Mouse (Mus musculus): ENCODE measurements around the gene Lrrc8e.
A peak's percentile ranks its signal among the peaks of the same experiment; 100 is the strongest.

Gene Lrrc8e

DNA sequence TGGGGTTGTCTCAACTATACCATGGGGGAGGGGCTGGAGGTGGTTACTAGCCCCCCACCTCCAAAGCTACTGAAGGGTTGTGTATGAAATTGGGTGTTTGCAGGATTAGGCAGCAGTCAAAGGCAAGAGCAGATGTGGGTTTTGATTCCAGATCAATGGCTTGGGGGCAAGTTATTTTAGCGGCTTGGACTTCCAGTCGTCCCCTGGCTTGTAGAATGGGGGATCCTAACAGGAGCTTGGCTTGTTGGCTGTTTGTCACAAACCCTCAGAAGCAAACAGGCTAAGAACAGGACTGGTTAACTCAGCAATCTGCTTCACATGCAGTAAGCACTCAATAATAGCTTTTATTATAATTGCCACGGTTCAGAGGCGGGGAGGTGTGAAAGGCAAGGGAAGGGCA is 30.7 kb downstream of the Lrrc8e start:
- no peak for DNase-seq (ENCODE audit: low spot score)

DNA sequence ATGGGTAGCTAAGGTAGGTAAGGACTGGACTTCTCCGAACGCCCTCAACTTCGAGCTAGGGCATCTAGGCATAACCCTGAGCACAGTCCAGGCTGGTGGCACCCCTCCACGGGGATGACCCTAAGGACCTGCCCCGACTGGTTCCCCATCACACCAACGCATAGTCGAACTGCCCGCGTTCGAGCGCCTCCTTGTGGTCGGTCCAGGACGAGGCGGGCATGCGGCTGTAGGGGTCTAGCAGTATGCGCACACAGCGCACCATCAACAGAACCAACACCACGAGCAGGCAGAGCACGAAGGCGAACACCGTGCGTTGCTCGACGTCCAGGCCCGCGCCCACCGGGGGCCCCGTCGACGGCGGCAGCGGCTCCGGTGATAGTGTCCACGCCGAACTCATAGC is 31.6 kb downstream of the Lrrc8e start:
- DNase-seq (ENCODE audit: low spot score), result peak; percentile 71

DNA sequence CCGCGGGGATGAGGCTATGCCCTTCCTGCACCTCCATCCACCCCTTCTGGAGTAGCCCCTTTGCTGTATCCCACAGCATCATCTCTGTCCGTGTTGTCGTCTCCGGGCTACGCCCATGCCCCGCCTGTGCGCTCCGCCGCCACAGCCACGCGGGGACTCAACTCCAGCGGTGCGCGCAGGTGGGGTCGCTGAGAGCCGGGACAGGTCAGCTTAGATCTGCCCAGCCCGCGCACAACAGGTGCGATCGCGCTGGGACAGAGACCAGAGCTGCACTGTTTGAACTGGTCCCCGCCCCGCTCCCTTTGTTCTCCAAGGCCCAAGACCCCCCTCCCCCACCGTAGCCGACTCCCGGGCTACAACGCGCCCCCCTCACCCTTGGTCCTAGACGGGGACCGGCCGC is 32.1 kb downstream of the Lrrc8e start:
- DNase-seq (ENCODE audit: low spot score), result peak; percentile 39

DNA sequence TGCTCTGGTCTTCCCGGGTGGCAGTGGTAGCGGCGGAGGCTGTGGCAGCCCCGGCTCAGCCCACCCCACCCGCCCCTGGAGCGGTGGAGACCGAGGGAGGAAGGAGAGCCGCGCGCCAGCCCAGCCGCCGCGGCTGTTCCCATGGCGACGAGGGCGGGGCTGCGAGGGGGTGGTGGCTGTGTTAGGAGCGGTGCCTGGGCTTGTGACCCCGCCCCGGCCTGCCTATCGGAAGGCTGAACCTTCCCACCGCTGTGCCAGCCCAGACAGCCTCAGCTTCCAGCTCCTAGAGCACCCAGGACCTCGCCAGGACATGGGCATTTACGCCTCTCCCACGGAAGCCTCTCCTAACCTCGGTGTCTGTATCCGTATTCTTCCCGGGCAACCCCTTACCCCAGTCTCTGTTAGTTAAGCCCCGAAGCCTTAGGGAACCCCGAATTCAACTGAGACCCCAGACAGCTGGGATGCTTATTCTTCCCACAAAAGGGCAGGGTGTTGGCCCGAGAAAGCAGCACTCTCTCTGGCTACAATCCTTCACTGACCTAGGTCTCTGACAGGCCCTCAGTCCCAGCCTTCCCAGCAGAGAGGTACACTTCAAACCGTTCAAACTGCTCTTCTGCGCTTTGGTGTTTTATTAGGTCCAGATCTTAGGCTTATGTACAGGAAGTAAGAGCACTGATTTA is 32.6 kb downstream of the Lrrc8e start, which contains the start of gene Ctxn1:
TSS of gene Ctxn1 (minus strand) at position 150 of the 680 bp plus-strand sequence.
- peak; percentile 94 for DNase-seq (ENCODE audit: low spot score)

DNA sequence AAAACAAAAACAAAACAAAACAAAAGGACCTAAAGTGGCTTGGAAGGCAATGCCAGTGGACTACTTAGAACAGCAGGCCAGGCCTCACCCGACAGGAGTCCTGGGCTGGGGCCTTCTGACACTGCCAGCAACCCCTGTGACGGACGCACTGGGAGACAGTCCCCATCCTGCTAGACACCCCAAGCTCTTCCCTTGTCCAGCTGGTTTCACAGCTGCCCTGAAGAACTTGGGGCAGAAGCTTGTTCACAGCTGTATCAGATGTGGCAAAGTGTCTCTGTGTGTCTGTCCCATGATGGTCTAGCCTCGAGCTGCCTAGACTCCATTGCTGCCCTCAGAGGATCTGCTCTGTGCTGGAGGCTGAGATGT is 33.2 kb downstream of the Lrrc8e start:
- DNase-seq (ENCODE audit: low spot score), result no peak

DNA sequence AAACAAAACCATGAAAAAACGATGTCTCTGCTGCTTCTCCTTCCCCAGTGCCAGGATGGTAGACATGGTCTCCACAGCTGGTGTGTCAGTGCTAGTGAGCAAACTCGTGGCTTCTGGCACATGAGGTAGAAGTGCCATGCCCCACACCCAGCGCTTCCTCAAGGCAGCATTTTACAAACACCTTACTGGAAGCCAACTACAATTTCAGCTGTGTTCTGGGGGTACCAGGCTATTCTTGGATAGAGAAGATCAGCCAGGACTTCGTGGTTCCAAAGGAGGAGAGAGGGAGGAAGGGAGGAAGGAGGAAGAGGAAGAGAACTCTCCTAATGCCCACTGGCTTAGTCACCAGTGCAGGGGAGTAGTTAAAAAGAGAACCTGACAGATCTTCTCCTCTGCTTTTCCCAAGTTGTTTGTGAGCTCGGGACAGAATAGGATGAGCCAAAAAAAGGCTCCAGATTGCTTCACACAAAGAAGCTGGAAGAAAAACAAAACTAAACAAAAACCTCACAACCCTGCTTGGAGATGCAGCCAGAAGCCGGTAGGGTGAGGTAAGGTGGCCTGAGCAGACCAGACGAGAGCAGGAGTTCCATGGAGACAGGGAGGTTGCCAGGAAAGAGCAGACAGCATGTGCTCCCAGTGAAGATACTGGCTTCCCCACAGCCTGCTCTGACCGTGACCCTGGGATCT is 36.6 kb downstream of the Lrrc8e start:
- no peak for DNase-seq (ENCODE audit: low spot score)

DNA sequence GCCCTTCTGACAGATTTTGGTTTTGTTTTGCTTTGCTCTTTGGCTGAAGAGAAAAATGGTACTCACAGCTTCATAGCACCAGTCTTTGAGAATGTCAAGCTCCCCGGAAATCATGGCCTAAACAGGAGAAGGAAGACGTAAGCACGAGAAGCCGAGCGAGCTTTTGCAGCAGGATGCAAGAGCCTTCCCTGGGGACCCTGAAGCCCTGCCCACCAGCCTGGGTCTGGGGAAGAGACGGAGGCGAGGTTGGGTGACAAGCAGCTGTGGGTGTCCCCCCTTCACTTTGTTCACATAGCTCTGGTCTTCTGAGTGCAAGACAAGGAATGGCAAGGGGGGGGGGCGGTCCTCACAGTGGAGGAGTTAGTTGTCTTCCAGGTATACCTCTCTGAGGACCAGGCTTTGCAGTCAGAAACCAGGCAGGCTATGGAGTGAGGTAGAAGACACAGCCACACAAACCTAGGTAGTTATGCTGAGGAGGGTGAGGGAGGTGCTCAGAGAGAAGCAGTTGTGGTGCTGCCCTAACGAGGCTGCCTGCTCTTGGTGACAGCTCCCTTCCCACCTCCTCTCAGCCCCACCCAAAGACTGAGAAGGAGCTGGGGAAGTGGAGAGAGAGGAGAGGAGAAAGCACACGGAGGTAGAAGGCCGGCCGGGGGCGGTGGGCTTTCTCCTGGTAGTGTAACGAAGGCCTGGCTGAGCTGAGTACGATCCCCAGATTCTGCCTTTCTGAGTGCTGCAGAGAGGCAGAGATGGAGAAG is 38.7 kb downstream of the Lrrc8e start:
- no peak for DNase-seq (ENCODE audit: low spot score)

DNA sequence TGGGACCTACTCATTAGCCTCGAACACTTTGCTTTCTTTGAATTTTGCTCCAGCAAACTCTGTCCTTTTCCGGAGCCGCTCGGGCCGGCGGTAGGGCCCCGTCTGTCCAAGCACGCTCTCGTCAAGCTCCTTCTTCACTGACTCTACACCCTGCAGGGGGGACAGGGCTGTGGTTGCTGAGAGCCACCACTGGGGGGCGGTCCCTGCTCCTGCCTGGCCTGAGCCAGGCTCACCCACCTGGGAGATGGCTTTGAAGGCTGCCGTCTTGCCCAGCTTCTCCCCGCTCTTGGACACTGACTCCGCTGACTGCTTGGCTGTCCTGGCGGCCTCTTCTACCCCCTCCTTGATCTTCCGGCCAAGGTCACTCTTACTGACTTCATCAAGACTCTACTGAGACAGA is 41.0 kb downstream of the Lrrc8e start:
- no peak for DNase-seq (ENCODE audit: low spot score)

DNA sequence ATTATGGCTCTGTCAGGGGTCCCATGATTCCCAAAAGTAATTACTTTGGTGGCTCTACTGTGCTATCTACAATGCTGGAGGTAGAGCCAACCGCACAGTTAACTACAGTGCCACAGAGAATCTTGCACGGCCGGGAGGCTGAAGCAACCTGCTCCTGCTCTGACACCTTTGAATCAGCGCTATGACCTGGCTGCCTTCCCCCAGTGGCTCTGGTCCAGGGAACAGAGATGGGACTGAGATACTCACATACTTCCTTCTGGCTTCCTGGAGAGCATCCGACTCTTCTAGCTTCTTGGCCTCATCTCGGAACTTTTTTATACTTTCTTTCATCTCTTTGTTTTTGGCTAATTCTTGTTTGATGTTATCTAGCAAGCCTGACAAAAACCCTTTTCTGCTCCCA is 43.0 kb downstream of the Lrrc8e start:
- no peak for DNase-seq (ENCODE audit: low spot score)

DNA sequence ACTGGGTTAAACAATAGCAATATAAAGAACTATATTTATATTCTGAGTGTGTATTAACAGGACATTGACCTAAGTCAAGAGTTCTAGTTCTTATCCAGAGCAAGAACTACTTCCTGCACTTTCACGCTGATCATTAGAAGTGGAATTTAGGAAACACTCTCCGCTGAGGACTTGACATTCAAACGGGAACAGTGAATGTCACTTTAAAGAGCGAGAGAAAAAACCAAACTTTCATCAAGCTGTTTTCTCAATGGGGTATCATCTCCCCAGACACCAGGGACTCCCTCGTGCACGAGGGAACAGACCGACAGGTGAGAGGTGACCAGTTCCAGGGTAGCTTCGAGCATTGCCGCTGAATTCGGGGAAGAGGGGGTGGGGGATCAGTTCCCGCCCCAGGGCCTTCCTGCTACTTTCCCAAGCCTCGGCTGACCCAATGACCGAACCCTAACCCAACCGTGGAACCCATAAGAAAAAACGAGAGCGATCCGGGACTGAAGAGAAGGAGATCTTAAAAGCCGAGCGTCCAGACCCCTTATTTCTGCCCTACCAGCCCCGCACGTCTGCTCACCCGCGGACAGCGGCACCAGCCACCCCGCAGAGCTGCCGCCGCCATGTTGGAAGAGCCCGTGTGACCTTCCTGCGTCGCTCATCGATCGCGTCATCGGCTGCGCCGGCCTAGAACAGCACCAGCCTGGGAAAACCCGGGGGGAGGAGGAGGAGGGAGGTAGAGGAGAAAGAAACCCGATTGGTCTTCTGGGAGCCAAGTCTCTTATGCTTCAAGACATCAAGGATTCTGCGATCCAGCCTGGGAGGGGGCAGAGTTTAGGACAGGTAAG is 48.9 kb downstream of the Lrrc8e start, which contains the start of gene Timm44:
TSS of gene Timm44 (minus strand) at position 639 of the 836 bp plus-strand sequence.
- DNase-seq (ENCODE audit: low spot score), result peak; percentile 94

DNA sequence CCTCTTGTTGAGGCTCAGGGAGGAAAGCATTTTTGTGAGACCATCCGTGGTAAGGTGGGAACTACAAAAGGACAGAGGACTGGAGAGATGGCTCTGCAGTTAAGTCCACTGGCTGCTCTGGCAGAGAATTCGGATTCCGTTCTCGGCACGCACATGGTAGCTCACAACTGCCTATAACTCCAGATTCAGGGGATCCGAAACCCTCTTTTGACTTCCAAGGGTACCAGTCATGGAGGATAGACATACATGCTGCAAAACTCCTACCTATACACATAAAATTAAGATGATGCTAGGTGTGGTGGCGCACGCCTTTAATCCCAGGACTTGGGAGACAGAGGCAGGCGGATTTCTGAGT is 49.5 kb downstream of the Lrrc8e start:
- no peak for DNase-seq (ENCODE audit: low spot score)

Data from yolk sac, embryonic 10.5 days (tissue).